Mouse (Mus musculus) neutrophil, adult 5-6 weeks (primary cell): Measurements from ENCODE around the gene Rnf10. TPM values are rescaled to one million over a fixed set of nuclear protein-coding genes. Genes with fewer than 3 reads are reported as not detected.

Experiments used
- ATAC-seq: fragments of 151-379, 151-347 bp; 2 replicates; pipeline ENCODE4 v1.8.0; 2017; ENCODE audit warnings: mild to moderate bottlenecking, moderate TSS enrichment; ENCODE audit not compliant: insufficient number of reproducible peaks, poor library complexity, low FRiP score, severe bottlenecking; ENCODE audit errors: extremely low read depth
- total RNA-seq: library from RNA; stranded (forward); fragments of 200-1000 nt; gene quantifications from 2 replicates; pipeline ENCODE4 v1.2.3, GENCODE M21; 2017

The Rnf10 gene
- total RNA-seq, 1 experiment from 2014 or later = 173 TPM

GRCm38 (mm10) chr5:115212451-115212850 lies 60.2 kb downstream of the Rnf10 start:
- ATAC-seq = no peak

GRCm38 (mm10) chr5:115210380-115210779 lies 62.3 kb downstream of the Rnf10 start:
- no peak for ATAC-seq

GRCm38 (mm10) chr5:115208601-115209000 lies 64.1 kb downstream of the Rnf10 start:
- ATAC-seq = no peak

GRCm38 (mm10) chr5:115207892-115208291 lies 64.8 kb downstream of the Rnf10 start:
- no peak for ATAC-seq

DNA sequence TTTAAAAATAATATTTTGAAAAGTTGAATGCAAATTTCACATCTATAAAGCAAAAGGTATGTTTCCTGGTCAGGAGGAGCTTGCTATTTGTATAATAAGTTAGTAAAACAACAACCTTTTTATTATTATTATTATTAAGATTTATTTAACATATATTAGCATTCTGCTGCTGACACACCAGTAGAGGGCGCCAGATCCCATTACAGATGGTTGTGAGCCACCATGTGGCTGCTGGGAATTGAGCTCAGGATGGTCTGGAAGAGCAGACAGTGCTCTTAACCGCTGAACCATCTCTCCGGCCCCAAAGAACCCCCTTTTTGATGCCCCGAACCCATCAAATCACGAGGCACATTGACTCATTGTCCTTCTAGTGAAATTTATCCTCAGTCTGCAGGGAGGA lies 65.5 kb downstream of the Rnf10 start:
- no peak for ATAC-seq

GRCm38 (mm10) chr5:115204562-115205311 lies 68.0 kb downstream of the Rnf10 start:
- ATAC-seq = no peak

GRCm38 (mm10) chr5:115203735-115204561 lies 68.8 kb downstream of the Rnf10 start:
- no peak for ATAC-seq

DNA sequence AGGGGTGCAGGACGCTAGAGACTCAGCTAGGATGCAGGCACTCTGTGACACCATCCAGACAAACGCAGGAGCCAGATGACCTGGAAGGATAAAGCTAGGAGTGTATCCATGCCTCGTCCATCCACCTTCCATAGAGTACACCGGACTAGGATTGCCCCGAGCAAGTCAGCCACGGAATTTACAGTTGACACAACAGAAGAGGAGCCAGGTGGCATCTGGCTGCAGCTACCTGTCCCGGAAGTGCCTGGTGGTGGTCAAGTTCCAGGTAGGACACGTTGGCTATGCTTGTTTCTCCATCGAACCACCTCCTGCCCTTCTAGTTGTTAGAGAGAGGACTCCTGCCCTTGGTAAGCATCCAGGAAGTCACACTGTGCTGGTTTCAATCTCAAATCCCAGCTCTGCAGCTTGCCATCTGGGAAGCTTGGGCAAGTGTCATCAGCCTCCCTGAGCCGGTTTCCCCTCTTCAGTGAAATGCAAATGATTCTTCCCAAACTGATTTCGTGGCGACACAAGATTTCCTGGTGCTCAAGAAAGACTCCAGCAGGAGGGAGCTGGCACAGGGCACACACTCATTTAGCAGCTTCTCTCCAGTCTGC lies 78.0 kb downstream of the Rnf10 start:
- no peak for ATAC-seq

DNA sequence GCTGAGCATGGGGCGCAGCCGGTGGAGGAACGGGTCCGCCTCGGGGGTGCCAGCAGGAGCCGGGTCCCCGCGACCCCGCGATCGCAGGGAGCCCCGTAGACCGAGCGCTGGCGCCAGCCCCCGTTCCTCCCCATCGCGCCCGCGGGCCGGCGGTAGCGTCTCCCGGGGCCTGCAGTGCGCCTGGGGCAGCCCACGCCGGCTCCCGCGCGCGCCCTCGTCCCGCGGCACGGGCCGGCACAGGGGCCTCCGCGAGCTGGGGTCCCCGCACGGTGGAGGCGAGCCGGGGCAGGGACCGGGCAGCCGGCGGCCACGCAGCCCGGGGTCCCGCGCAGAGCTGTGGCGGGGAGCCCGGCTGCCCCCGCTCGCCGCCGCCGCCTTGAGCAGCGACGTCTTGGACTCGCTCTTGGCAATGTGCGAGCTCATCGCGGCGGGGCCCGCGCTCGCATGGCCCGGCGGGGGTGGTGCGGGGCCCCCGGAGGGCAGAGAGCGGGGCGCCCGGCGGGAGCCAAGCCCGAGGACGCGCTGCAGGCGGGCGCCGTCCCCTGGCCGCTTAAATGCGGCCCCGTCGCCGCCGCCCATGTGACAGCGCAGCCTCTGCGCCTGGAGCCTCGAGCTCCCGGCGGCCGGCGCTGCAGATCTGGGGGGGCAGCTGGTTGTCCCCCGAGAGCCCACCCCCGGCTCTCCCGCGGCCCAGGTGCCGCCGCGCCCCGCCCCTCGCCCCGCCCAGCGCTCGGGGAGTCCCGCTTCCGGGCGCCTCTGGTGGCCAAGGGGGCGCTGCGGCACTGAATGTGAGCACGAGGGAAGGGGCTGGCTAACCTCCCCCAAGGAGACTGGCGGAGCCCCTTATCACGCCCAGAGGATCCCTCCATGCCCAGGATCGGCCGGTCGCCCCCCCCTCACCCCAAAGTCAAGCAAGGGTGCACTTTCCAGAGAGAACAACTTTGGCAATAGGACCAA lies 78.8 kb downstream of the Rnf10 start, which contains the start of gene Cabp1:
Gene Cabp1, minus strand, starts transcription at position 713 of the 957 bp plus-strand sequence.
- ATAC-seq = 0 out of 2 replicates have a peak, but pooled peaks have one; percentile 26

DNA sequence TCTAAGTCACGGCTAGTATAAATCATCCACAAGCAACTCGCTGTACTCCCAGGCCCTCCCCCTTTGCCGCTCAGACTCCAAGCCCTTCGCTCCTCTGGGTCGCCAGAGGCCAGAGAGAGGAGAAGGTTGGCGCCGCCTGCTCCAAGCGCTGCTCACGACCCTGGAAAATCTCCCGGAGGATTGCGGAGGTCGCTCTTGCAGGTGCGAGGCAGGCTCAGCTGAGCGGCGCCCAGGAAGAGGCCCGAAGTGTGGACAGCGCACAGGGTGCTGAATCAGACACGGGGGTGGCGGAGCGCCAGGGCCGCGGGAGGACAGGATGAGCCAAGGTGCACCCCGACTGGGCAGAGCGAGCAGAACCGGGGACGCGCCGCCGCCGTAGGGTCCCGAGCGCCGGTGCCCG lies 79.5 kb downstream of the Rnf10 start:
- peak; percentile 24 for ATAC-seq

GRCm38 (mm10) chr5:115192828-115193195 lies 79.9 kb downstream of the Rnf10 start:
- ATAC-seq = no peak

DNA sequence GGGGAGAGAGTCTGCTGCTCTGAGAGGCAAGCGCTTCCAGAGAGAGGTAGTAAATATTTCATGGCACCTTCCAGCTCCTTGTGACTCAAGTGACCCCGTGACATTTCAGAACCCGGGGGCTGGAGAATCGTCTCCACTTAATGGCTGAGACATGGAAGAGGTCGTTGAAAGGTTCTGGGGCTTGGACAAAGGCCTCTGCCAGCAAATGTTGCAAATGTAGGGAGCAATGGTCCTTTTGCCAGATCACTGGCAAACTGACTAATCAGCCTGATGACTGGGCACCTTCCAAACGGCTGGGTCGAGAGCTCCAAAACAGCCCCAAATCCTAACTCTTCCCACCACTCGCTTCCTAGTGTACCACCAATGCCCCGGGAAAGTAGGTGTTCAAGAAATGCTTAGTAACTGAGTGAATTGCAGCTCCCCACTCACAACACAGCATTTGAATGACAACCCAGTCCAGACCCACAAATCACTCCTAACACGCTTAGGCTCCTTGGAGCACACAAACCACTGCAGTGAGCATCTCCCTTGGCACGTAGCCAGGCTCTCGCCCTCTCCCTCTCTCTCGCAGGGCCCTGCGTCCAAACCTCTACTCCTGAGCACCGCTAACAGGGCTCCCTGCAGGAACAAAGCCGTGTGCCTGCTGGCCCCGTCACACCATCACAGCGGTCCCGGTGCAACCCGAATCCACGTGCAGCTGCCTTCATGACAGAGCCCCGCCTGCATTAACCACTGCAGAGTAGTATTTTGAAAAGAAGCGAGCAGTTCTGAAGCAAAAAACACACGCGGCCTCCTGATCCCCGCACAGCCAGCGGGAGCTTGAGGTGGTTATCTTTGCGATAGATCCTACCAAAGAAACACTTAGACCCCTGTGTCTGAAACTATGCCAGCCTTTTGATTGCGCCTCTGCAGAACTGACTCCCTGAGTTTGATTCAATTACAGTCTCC lies 80.5 kb downstream of the Rnf10 start:
- no peak for ATAC-seq

Other genes with a start within 250 kb of the Rnf10 start
- 1.4 TPM in 1 of 2 replicates, not detected in the other for gene Gm10401, start 174.6 kb downstream of the Rnf10 start, total RNA-seq
- 7.1 and 10.5 TPM in 2 replicates for gene Acads, start 153.6 kb downstream of the Rnf10 start, total RNA-seq
- gene Unc119b, start 137.9 kb downstream of the Rnf10 start, total RNA-seq = 20.7 and 22.1 TPM in 2 replicates
- 69.5 and 71.7 TPM in 2 replicates for gene Mlec, start 114.7 kb downstream of the Rnf10 start, total RNA-seq
- not detected in 2 replicates for gene Cabp1, start 78.5 kb downstream of the Rnf10 start, total RNA-seq
- gene Pop5, start 37.1 kb downstream of the Rnf10 start, total RNA-seq = 22.7 and 39.8 TPM in 2 replicates
- gene Coq5, start 6.8 kb upstream of the Rnf10 start, total RNA-seq = 24.8 and 32.2 TPM in 2 replicates
- gene Dynll1, start 28.1 kb upstream of the Rnf10 start, total RNA-seq = 103 and 154 TPM in 2 replicates
- gene Srsf9, start 54.3 kb upstream of the Rnf10 start, total RNA-seq = 51.2 and 55.9 TPM in 2 replicates
- 3.4 and 9.5 TPM in 2 replicates for gene Gatc, start 68.3 kb upstream of the Rnf10 start, total RNA-seq
- 12.7 and 12.8 TPM in 2 replicates for gene Triap1, start 68.3 kb upstream of the Rnf10 start, total RNA-seq
- gene Cox6a1, start 76.1 kb upstream of the Rnf10 start, total RNA-seq = 49.6 and 60.8 TPM in 2 replicates
- not detected in 2 replicates for gene Msi1, start 156.7 kb upstream of the Rnf10 start, total RNA-seq
- not detected in 2 replicates for gene Pla2g1b, start 193.4 kb upstream of the Rnf10 start, total RNA-seq
- 6.1 and 11.3 TPM in 2 replicates for gene Sirt4, start 211.8 kb upstream of the Rnf10 start, total RNA-seq
- 242 and 288 TPM in 2 replicates for gene Pxn, start 233.8 kb upstream of the Rnf10 start, total RNA-seq